Mouse (Mus musculus): ENCODE results near the gene Ccdc134. TPM values are rescaled to one million over a fixed set of nuclear protein-coding genes. Genes with fewer than 3 reads are reported as not detected.

Gene Ccdc134
- 32.0 TPM for polyA plus RNA-seq (2017; shearing (Covaris generic))

GRCm38 (mm10) chr15:82127426-82128374 is at the start of gene Ccdc134:
Gene Ccdc134 (plus strand): TSS chr15:82127922.

GRCm38 (mm10) chr15:82146770-82147610 is 19.3 kb downstream of the Ccdc134 start, which contains the start of gene Srebf2:
Gene Srebf2 (plus strand): TSS chr15:82147181.

Other genes with a start within 250 kb of the Ccdc134 start
- gene Polr3h, start 201.7 kb upstream of the Ccdc134 start, polyA plus RNA-seq (2017; shearing (Covaris generic)) = 51.9 TPM
- not detected for gene Csdc2, start 191.2 kb upstream of the Ccdc134 start, polyA plus RNA-seq (2017; shearing (Covaris generic))
- gene Pmm1, start 167.0 kb upstream of the Ccdc134 start, polyA plus RNA-seq (2017; shearing (Covaris generic)) = 13.2 TPM
- gene 1700029P11Rik, start 147.4 kb upstream of the Ccdc134 start, polyA plus RNA-seq (2017; shearing (Covaris generic)) = not detected
- 79.4 TPM for gene Xrcc6, start 140.1 kb upstream of the Ccdc134 start, polyA plus RNA-seq (2017; shearing (Covaris generic))
- 16.0 TPM for gene Desi1, start 94.1 kb upstream of the Ccdc134 start, polyA plus RNA-seq (2017; shearing (Covaris generic))
- gene Snu13, start 80.3 kb upstream of the Ccdc134 start, polyA plus RNA-seq (2017; shearing (Covaris generic)) = 183 TPM
- not detected for gene 4930407I10Rik, start 68.8 kb upstream of the Ccdc134 start, polyA plus RNA-seq (2017; shearing (Covaris generic))
- gene Mei1, start 57.9 kb upstream of the Ccdc134 start, polyA plus RNA-seq (2017; shearing (Covaris generic)) = 0.11 TPM
- 187 TPM for gene Srebf2, start 19.3 kb downstream of the Ccdc134 start, polyA plus RNA-seq (2017; shearing (Covaris generic))
- not detected for gene Shisa8, start 84.9 kb downstream of the Ccdc134 start, polyA plus RNA-seq (2017; shearing (Covaris generic))
- gene Tnfrsf13c, start 96.4 kb downstream of the Ccdc134 start, polyA plus RNA-seq (2017; shearing (Covaris generic)) = 2.0 TPM
- 7.9 TPM for gene Cenpm, start 116.8 kb downstream of the Ccdc134 start, polyA plus RNA-seq (2017; shearing (Covaris generic))
- not detected for gene 1500009C09Rik, start 124.5 kb downstream of the Ccdc134 start, polyA plus RNA-seq (2017; shearing (Covaris generic))
- gene Sept3, start 147.0 kb downstream of the Ccdc134 start, polyA plus RNA-seq (2017; shearing (Covaris generic)) = not detected
- not detected for gene Wbp2nl, start 171.0 kb downstream of the Ccdc134 start, polyA plus RNA-seq (2017; shearing (Covaris generic))
- gene Naga, start 211.0 kb downstream of the Ccdc134 start, polyA plus RNA-seq (2017; shearing (Covaris generic)) = 68.6 TPM
- 5.3 TPM for gene Pheta2, start 211.0 kb downstream of the Ccdc134 start, polyA plus RNA-seq (2017; shearing (Covaris generic))
- 241 TPM for gene Smdt1, start 211.0 kb downstream of the Ccdc134 start, polyA plus RNA-seq (2017; shearing (Covaris generic))
- 364 TPM for gene Ndufa6, start 226.4 kb downstream of the Ccdc134 start, polyA plus RNA-seq (2017; shearing (Covaris generic))

All from CD4-positive, CD25-positive, alpha-beta regulatory T cell, adult 9 weeks (primary cell).